ENCODE assay signal across 23 mouse cellular contexts in the genomic region with DNA sequence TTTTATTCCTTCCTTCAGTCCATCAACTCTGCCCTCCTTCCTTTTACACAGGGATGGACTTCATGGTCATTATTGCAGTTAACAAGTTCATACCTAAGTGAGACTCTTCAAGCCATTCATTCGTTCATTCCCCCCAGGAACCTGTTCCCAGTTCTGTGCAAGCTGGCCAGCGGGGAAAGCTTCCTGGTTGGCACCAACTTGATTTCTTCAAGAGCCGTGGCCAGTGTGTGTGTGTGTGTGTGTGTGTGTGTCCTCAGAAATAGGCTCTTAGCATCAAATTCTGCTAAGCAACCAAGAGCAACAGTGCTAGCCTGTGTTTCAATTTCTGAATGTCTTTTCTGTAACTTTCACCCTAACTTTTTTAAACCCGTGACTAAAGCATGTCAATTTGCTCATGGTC. TPM values are rescaled to one million over a fixed set of nuclear protein-coding genes. Genes with fewer than 3 reads are reported as not detected.
DNase-seq lines count a peak whose midpoint lies in the region; ATAC-seq and TF ChIP-seq lines count a peak whose summit lies in the region.
"Had no signal": no experiment of that assay in that cellular context is flagged by ENCODE, and none has a peak within 500 bp of the region (broad histone marks: within the 10 kb centered on the region; RNA-seq: fewer than 3 reads in every experiment).

No protein-coding gene starts in this region.

- H3K79me2 ChIP-seq in liver, adult 2 months (ENCODE audit: control insufficient read depth, insufficient read depth, low read length): no peaks in the 10 kb centered on the region

- no peak for TF ChIP-seq CTCF in liver, adult 2 months (IDR thresholded peaks at IDR 0.05; ENCODE audit: low read depth, low read length)
- TF ChIP-seq CTCF in lung, postnatal 0 days (IDR thresholded peaks at IDR 0.05): no peak

- WGBS in liver, adult 2 months: 78% methylated on average over 4 of the region's 4 CpGs
- 60% methylated on average over 4 of the region's 4 CpGs for WGBS in liver, embryonic 12.5 days (ENCODE audit: insufficient replicate concordance)
- 55% methylated on average over 4 of the region's 4 CpGs for WGBS in lung, postnatal 0 days

- H3K27ac ChIP-seq in liver, adult 2 months (replicated peaks; ENCODE audit: insufficient read depth, low read depth, low read length): peak overlapping the region; percentile 46
- H3K27ac ChIP-seq in liver, embryonic 12.5 days: no peak overlapping the region
- H3K27ac ChIP-seq in lung, postnatal 0 days (ENCODE audit: low read length): no peak overlapping the region
- H3K27ac ChIP-seq: embryonic facial prominence, embryonic 13.5 days; forebrain, embryonic 10.5 days; heart, embryonic 10.5 days; hindbrain, embryonic 13.5 days had no signal

- no peak for TF ChIP-seq EP300 in lung, postnatal 0 days (IDR thresholded peaks at IDR 0.05)

- intact Hi-C loops in heart, postnatal 25 days (cut with DNase I): no loop called here

- H3K36me3 ChIP-seq in liver, adult 2 months (ENCODE audit: control insufficient read depth, insufficient read depth, low read length): no peaks in the 10 kb centered on the region
- no peaks in the 10 kb centered on the region for H3K36me3 ChIP-seq in liver, embryonic 12.5 days
- no peaks in the 10 kb centered on the region for H3K36me3 ChIP-seq in lung, postnatal 0 days (ENCODE audit: insufficient read depth, low read length)
- H3K36me3 ChIP-seq: embryonic facial prominence, embryonic 13.5 days; forebrain, embryonic 10.5 days; heart, embryonic 10.5 days; hindbrain, embryonic 13.5 days; intestine, embryonic 15.5 days had no signal

- no peaks in the 10 kb centered on the region for H3K27me3 ChIP-seq in liver, adult 2 months (ENCODE audit: control insufficient read depth, insufficient read depth, low read length)
- H3K27me3 ChIP-seq in liver, embryonic 12.5 days (replicated peaks): no peaks in the 10 kb centered on the region
- no peaks in the 10 kb centered on the region for H3K27me3 ChIP-seq in lung, postnatal 0 days (replicated peaks; ENCODE audit: insufficient read depth, low read length)
- H3K27me3 ChIP-seq: embryonic facial prominence, embryonic 13.5 days; hindbrain, embryonic 13.5 days; intestine, embryonic 15.5 days had no signal

- H3K4me3 ChIP-seq in liver, adult 2 months (ENCODE audit: insufficient read depth, low read depth, low read length): no peak overlapping the region
- H3K4me3 ChIP-seq in liver, embryonic 12.5 days: no peak overlapping the region
- no peak overlapping the region for H3K4me3 ChIP-seq in lung, postnatal 0 days (ENCODE audit: low read depth, low read length)
- H3K4me3 ChIP-seq: embryonic facial prominence, embryonic 13.5 days; forebrain, embryonic 10.5 days; heart, embryonic 10.5 days; hindbrain, embryonic 13.5 days; intestine, embryonic 15.5 days had no signal

- H3K4me2 ChIP-seq in liver, embryonic 12.5 days: no peak overlapping the region
- H3K4me2 ChIP-seq in lung, postnatal 0 days (replicated peaks; ENCODE audit: low read depth, low read length): no peak overlapping the region
- H3K4me2 ChIP-seq: embryonic facial prominence, embryonic 13.5 days; hindbrain, embryonic 13.5 days; intestine, embryonic 15.5 days had no signal

- ATAC-seq in liver, embryonic 12.5 days: no peak
- peak; percentile 11; the same call in 1 of the 2 replicates for ATAC-seq in lung, postnatal 0 days
- ATAC-seq: forebrain, embryonic 14.5 days had no signal

- H3K9me3 ChIP-seq in liver, embryonic 12.5 days (replicated peaks): no peaks in the 10 kb centered on the region; the same call in 1 of the 2 replicates
- no peaks in the 10 kb centered on the region for H3K9me3 ChIP-seq in lung, postnatal 0 days (ENCODE audit: low read length)
- H3K9me3 ChIP-seq: intestine, embryonic 15.5 days had no signal

- no peak for DNase-seq in liver, adult 2 months (ENCODE audit: extremely low read depth, low read depth, low spot score)
- DNase-seq in adipocyte (ENCODE audit: low spot score): peak; percentile 70
- DNase-seq in lung, postnatal 0 days (ENCODE audit: low spot score): peak; percentile 64
- peak; percentile 78 for DNase-seq in lung, postnatal 36 days
- no peak for DNase-seq in left cerebral cortex, adult 8-10 months (ENCODE audit: low spot score in 2 of 2)
- no peak for DNase-seq in heart, postnatal 25 days (ENCODE audit: low spot score)
- DNase-seq: cerebellum, adult 11-12 months; cerebellum, adult 9-10 months; cerebellum, postnatal 25 days; gastrocnemius, postnatal 10 days; heart, adult 18-20 months; heart, postnatal 10 days had no signal

- peaks cover 25% of the 10 kb centered on the region for H3K4me1 ChIP-seq in liver, adult 2 months (ENCODE audit: control insufficient read depth, insufficient read depth, low read length)
- peaks cover 3% of the 10 kb centered on the region; the same call in 1 of the 2 replicates for H3K4me1 ChIP-seq in liver, embryonic 12.5 days
- peaks cover 3% of the 10 kb centered on the region for H3K4me1 ChIP-seq in lung, postnatal 0 days (ENCODE audit: insufficient read depth, low read depth, low read length)
- H3K4me1 ChIP-seq: embryonic facial prominence, embryonic 13.5 days; forebrain, embryonic 10.5 days; hindbrain, embryonic 13.5 days; intestine, embryonic 15.5 days had no signal

- TF ChIP-seq POLR2A in liver, adult 2 months (IDR thresholded peaks at IDR 0.05; ENCODE audit: extremely low read depth, insufficient read depth, low read length): no peak

- H3K9ac ChIP-seq in liver, adult 2 months (ENCODE audit: low read depth, low read length): no peak overlapping the region
- no peak overlapping the region for H3K9ac ChIP-seq in liver, embryonic 12.5 days
- H3K9ac ChIP-seq in lung, postnatal 0 days (replicated peaks; ENCODE audit: low read depth): no peak overlapping the region
- H3K9ac ChIP-seq: embryonic facial prominence, embryonic 13.5 days; hindbrain, embryonic 13.5 days; intestine, embryonic 15.5 days had no signal

RNA-seq across cellular contexts. Expression of gene Tectb, which starts 14.6 kb away (rescaled TPM):
- total RNA-seq in liver, adult 2 months (2014; rRNA removed): 0.18 and 0.20 TPM in 2 replicates
- polyA plus RNA-seq in liver, adult 2 months (2012; rRNA removed): 0.07 TPM in 1 of 2 replicates, not detected in the other
- polyA plus RNA-seq in liver, embryonic 12.5 days (2016; fragmentation: Nextera tagmentation; extraction: Ambion mirVana): 0.05 and 0.06 TPM in 2 replicates
- 0.21 and 0.27 TPM in 2 replicates for polyA plus RNA-seq in lung, postnatal 0 days (2015; fragmentation: Nextera tagmentation; extraction: Ambion mirVana)
- under 1 TPM in 2 of 4 experiments, not detected in 2; 0.21 TPM for total RNA-seq in left cerebral cortex, adult 8-10 months (2022)
- total RNA-seq in heart, postnatal 25 days (2021): under 1 TPM in 1 of 2 experiments, not detected in 1; 0.21 TPM
- total RNA-seq: ES-E14; hematopoietic stem cell, adult 5-6 weeks had no signal
- polyA plus RNA-seq: cortical plate, adult 2 months; embryonic facial prominence, embryonic 13.5 days; forebrain, embryonic 10.5 days; heart, embryonic 14.5 days had no signal

RNA-seq across cellular contexts. Expression of gene Gpam, which starts 38.9 kb away (rescaled TPM):
- total RNA-seq in liver, adult 2 months (2014; rRNA removed): 261 and 274 TPM in 2 replicates
- 90.2 and 102 TPM in 2 replicates for polyA plus RNA-seq in liver, adult 2 months (2012; rRNA removed)
- 26.9 and 27.1 TPM in 2 replicates for polyA plus RNA-seq in liver, embryonic 12.5 days (2016; fragmentation: Nextera tagmentation; extraction: Ambion mirVana)
- 41.4 and 51.8 TPM in 2 replicates for polyA plus RNA-seq in lung, postnatal 0 days (2015; fragmentation: Nextera tagmentation; extraction: Ambion mirVana)
- 10 to 100 TPM; 42.7 to 58.3 (median 51.8) TPM for total RNA-seq in left cerebral cortex, adult 8-10 months (2022)
- total RNA-seq in heart, postnatal 25 days (2021): 100 to 1,000 TPM; 143 to 173 TPM

Comparison
In these comparisons a context has a peak if more than half of its experiments do, and no peak if none do; other contexts are left out.
1. DNase-seq: peak in adipocyte (single experiment), lung, postnatal 0 days (single experiment) and lung, postnatal 36 days (single experiment); none in liver, adult 2 months (single experiment), left cerebral cortex, adult 8-10 months (0 of 2) and heart, postnatal 25 days (single experiment).